Mouse (Mus musculus): Measurements from ENCODE around the gene Brms1l.

- TF ChIP-seq POLR2A (IDR thresholded peaks at IDR 0.05; ENCODE audit: insufficient read depth, low read length) (no peak), CTCF (IDR thresholded peaks at IDR 0.05; ENCODE audit: low read depth, low read length) (no peak)
These were observed 49.3 kb downstream of the Brms1l start for GRCm38 (mm10) chr12:55885449-55885848.

Measured in ES-Bruce4 (cell line).